Mouse (Mus musculus) lung, embryonic 16.5 days (tissue): ENCODE measurements around the gene Tbxas1. TPM values are rescaled to one million over a fixed set of nuclear protein-coding genes. Genes with fewer than 3 reads are reported as not detected.

Experiments
- ATAC-seq: fragments of 200-750 bp; cut with Nextera tagmentation; 2 replicates; pipeline ENCODE4 v1.8.0; 2017; ENCODE audit warnings: low read depth, mild to moderate bottlenecking, moderate library complexity
- H3K27ac ChIP-seq: fragments of 300-500 bp; sonication (generic); 2 replicates; pipeline ENCODE4 v1.5.1; 2014; ENCODE audit warnings: mild to moderate bottlenecking, control low read depth, low read length
- H3K27me3 ChIP-seq: fragments of 300-500 bp; sonication (generic); 2 replicates; pipeline ENCODE4 v1.6.1; 2014; ENCODE audit warnings: low read depth, low read length, mixed read lengths; ENCODE audit not compliant: control insufficient read depth, insufficient read depth
- H3K36me3 ChIP-seq: fragments of 300-500 bp; sonication (generic); 2 replicates; pipeline ENCODE4 v1.6.1; 2014; ENCODE audit warnings: low read length; ENCODE audit not compliant: control insufficient read depth, insufficient read depth
- H3K4me1 ChIP-seq: fragments of 300-500 bp; sonication (generic); replicated peaks from 2 replicates; pipeline ENCODE4 v1.6.1; 2014; ENCODE audit warnings: low read length, mixed read lengths; ENCODE audit not compliant: control insufficient read depth, insufficient read depth
- H3K4me2 ChIP-seq: fragments of 300-500 bp; sonication (generic); 2 replicates; pipeline ENCODE4 v1.6.1; 2014; ENCODE audit warnings: low read depth, low read length, control low read depth
- H3K4me3 ChIP-seq: fragments of 300-500 bp; sonication (generic); 2 replicates; pipeline ENCODE4 v1.5.1; 2014; ENCODE audit warnings: mild to moderate bottlenecking, low read length, control low read depth
- H3K9ac ChIP-seq: fragments of 300-500 bp; sonication (generic); 2 replicates; pipeline ENCODE4 v1.6.1; 2014; ENCODE audit warnings: low read length, control low read depth
- H3K9me3 ChIP-seq: fragments of 300-500 bp; sonication (generic); 2 replicates; pipeline ENCODE4 v1.6.1; 2016; ENCODE audit warnings: low read length; ENCODE audit not compliant: control insufficient read depth
- WGBS: fragments of 180-500 bp; shearing (Covaris S2); extraction: QIAGEN DNeasy Blood & Tissue Kit; methylation state at CpG from one replicate; pipeline ENCODE4 v1.1.7; 2014; 5-methylcytosine and 5-hydroxymethylcytosine counted together
- polyA plus RNA-seq: library from polyadenylated mRNA; unstranded; fragments of >200 nt; fragmentation: Nextera tagmentation; extraction: Ambion mirVana; gene quantifications from 2 replicates; pipeline ENCODE4 v1.2.1, GENCODE M21; 2015

Tbxas1 gene
- polyA plus RNA-seq, 1 experiment from 2014 or later: 3.9 TPM

- Histone ChIP-seq H3K4me2 (no peak overlapping the region), H3K27ac (no peak overlapping the region), H3K9me3 (no peaks in the 10 kb centered on the region), H3K36me3 (no peaks in the 10 kb centered on the region), H3K4me3 (no peak overlapping the region), H3K27me3 (no peaks in the 10 kb centered on the region), H3K4me1 (peaks cover 10% of the 10 kb centered on the region; the same call in 1 of the 2 replicates), H3K9ac (no peak overlapping the region)
- peak; percentile 26; the same call in 1 of the 2 replicates for ATAC-seq
- WGBS: 50% methylated on average over 9 of the region's 9 CpGs
Observed at GRCm38 (mm10) chr6:38912845-38913244, 37.6 kb downstream of the Tbxas1 start.

GRCm38 (mm10) chr6:38913386-38914042, 38.3 kb downstream of the Tbxas1 start:
- Histone ChIP-seq H3K27me3 (no peaks in the 10 kb centered on the region), H3K4me3 (no peak overlapping the region), H3K4me1 (peaks cover 16% of the 10 kb centered on the region; the same call in 1 of the 2 replicates), H3K9me3 (no peaks in the 10 kb centered on the region), H3K36me3 (no peaks in the 10 kb centered on the region), H3K4me2 (no peak overlapping the region), H3K9ac (no peak overlapping the region), H3K27ac (no peak overlapping the region)
- no peak for ATAC-seq
- WGBS: 64% methylated on average over 13 of the region's 13 CpGs

GRCm38 (mm10) chr6:38914181-38914580, 39.0 kb downstream of the Tbxas1 start:
- 70% methylated on average over 10 of the region's 10 CpGs for WGBS

GRCm38 (mm10) chr6:38915776-38916175, 40.6 kb downstream of the Tbxas1 start:
- no peak for ATAC-seq
- Histone ChIP-seq H3K4me3 (no peak overlapping the region), H3K4me1 (peaks cover 23% of the 10 kb centered on the region; the same call in 1 of the 2 replicates), H3K27me3 (no peaks in the 10 kb centered on the region), H3K9ac (no peak overlapping the region), H3K4me2 (no peak overlapping the region), H3K9me3 (no peaks in the 10 kb centered on the region), H3K27ac (no peak overlapping the region), H3K36me3 (no peaks in the 10 kb centered on the region)
- 64% methylated on average over 5 of the region's 5 CpGs for WGBS

More at GRCm38 (mm10) chr6:38914181-38914580, 39.0 kb downstream of the Tbxas1 start:
- no peak overlapping the region for H3K27ac ChIP-seq
- no peaks in the 10 kb centered on the region for H3K27me3 ChIP-seq
- ATAC-seq: no peak
- H3K36me3 ChIP-seq: no peaks in the 10 kb centered on the region
- H3K4me2 ChIP-seq: no peak overlapping the region
- no peak overlapping the region for H3K4me3 ChIP-seq
- no peaks in the 10 kb centered on the region for H3K9me3 ChIP-seq
- H3K4me1 ChIP-seq: peaks cover 20% of the 10 kb centered on the region; the same call in 1 of the 2 replicates
- H3K9ac ChIP-seq: no peak overlapping the region

GRCm38 (mm10) chr6:38916571-38916970, 41.4 kb downstream of the Tbxas1 start:
- no peak overlapping the region for H3K4me3 ChIP-seq
- H3K4me1 ChIP-seq: peaks cover 26% of the 10 kb centered on the region; the same call in 1 of the 2 replicates
- no peak overlapping the region for H3K4me2 ChIP-seq
- no peak overlapping the region for H3K9ac ChIP-seq
- H3K36me3 ChIP-seq: no peaks in the 10 kb centered on the region
- WGBS: 64% methylated on average over 4 of the region's 4 CpGs
- no peaks in the 10 kb centered on the region for H3K9me3 ChIP-seq
- no peak for ATAC-seq
- no peak overlapping the region for H3K27ac ChIP-seq
- no peaks in the 10 kb centered on the region for H3K27me3 ChIP-seq

GRCm38 (mm10) chr6:38917415-38917814, 42.2 kb downstream of the Tbxas1 start:
- peak; percentile 57; the same call in 1 of the 2 replicates for ATAC-seq
- no peak overlapping the region for H3K9ac ChIP-seq
- peak overlapping the region; percentile 17 for H3K27ac ChIP-seq
- H3K36me3 ChIP-seq: no peaks in the 10 kb centered on the region
- no peaks in the 10 kb centered on the region for H3K27me3 ChIP-seq
- 32% methylated on average over 3 of the region's 3 CpGs for WGBS
- no peak overlapping the region for H3K4me2 ChIP-seq
- H3K4me1 ChIP-seq: peaks cover 26% of the 10 kb centered on the region; the same call in 1 of the 2 replicates
- no peak overlapping the region for H3K4me3 ChIP-seq
- no peaks in the 10 kb centered on the region for H3K9me3 ChIP-seq

- Histone ChIP-seq H3K27ac (peak overlapping the region; percentile 64), H3K9me3 (no peaks in the 10 kb centered on the region), H3K9ac (no peak overlapping the region), H3K36me3 (no peaks in the 10 kb centered on the region), H3K4me2 (no peak overlapping the region), H3K4me3 (no peak overlapping the region), H3K4me1 (peaks cover 23% of the 10 kb centered on the region; the same call in 1 of the 2 replicates), H3K27me3 (no peaks in the 10 kb centered on the region)
- 61% methylated on average over 4 of the region's 4 CpGs for WGBS
- ATAC-seq: no peak
Observed at GRCm38 (mm10) chr6:38918728-38919127, 43.5 kb downstream of the Tbxas1 start.

GRCm38 (mm10) chr6:38919135-38919740, 44.0 kb downstream of the Tbxas1 start:
- peak overlapping the region; percentile 74 for H3K27ac ChIP-seq
- ATAC-seq: peak; percentile 55
- no peak overlapping the region for H3K4me2 ChIP-seq

GRCm38 (mm10) chr6:38920141-38920540, 44.9 kb downstream of the Tbxas1 start:
- H3K4me1 ChIP-seq: peaks cover 22% of the 10 kb centered on the region; the same call in 1 of the 2 replicates
- H3K9me3 ChIP-seq: no peaks in the 10 kb centered on the region

More at GRCm38 (mm10) chr6:38919135-38919740, 44.0 kb downstream of the Tbxas1 start:
- H3K27me3 ChIP-seq: no peaks in the 10 kb centered on the region
- no peak overlapping the region for H3K4me3 ChIP-seq
- H3K36me3 ChIP-seq: no peaks in the 10 kb centered on the region
- 60% methylated on average over 14 of the region's 14 CpGs for WGBS
- H3K9ac ChIP-seq: no peak overlapping the region
- H3K4me1 ChIP-seq: peaks cover 22% of the 10 kb centered on the region; the same call in 1 of the 2 replicates
- H3K9me3 ChIP-seq: no peaks in the 10 kb centered on the region

More at GRCm38 (mm10) chr6:38920141-38920540, 44.9 kb downstream of the Tbxas1 start:
- Histone ChIP-seq H3K27me3 (no peaks in the 10 kb centered on the region), H3K4me2 (no peak overlapping the region), H3K36me3 (no peaks in the 10 kb centered on the region), H3K27ac (peak overlapping the region; percentile 74; the same call in 1 of the 2 replicates), H3K9ac (no peak overlapping the region), H3K4me3 (no peak overlapping the region)
- WGBS: 78% methylated on average over 6 of the region's 6 CpGs
- no peak for ATAC-seq
